Mouse (Mus musculus) testis, adult 2 months (tissue): ENCODE data around the gene Cps1.

Source experiments
- CTCF ChIP-seq: fragments of 200-500 bp; IDR thresholded peaks from 2 replicates; pipeline ENCODE4 v1.5.1; 2012; ENCODE audit warnings: low read depth, mild to moderate bottlenecking, inconsistent platforms, low read length, moderate library complexity; ENCODE audit not compliant: control insufficient read depth, insufficient read depth, insufficient replicate concordance
- POLR2A ChIP-seq: fragments of 200-500 bp; IDR thresholded peaks from 2 replicates; pipeline ENCODE4 v1.6.1; 2012; ENCODE audit warnings: low read depth, mild to moderate bottlenecking, inconsistent platforms, low read length, moderate library complexity; ENCODE audit not compliant: control insufficient read depth

- no peak for TF ChIP-seq CTCF
- TF ChIP-seq POLR2A = no peak
Observed at GRCm38 (mm10) chr1:67092473-67092872, 30.4 kb upstream of the Cps1 start.
